Comparison of ENCODE assay signal across 9 mouse cellular contexts in genomic region chr14:16603040-16603590, GRCm38 (mm10).
DNase-seq lines count a peak whose midpoint lies in the region; ATAC-seq lines count a peak whose summit lies in the region.
"Had no signal": no experiment of that assay in that cellular context is flagged by ENCODE, and none has a peak within 500 bp of the region (broad histone marks: within the 10 kb centered on the region; RNA-seq: fewer than 3 reads in every experiment).

No protein-coding gene starts in this region.

- no peak for ATAC-seq in monocyte, adult 5-6 weeks (replicated peaks; ENCODE audit: insufficient number of reproducible peaks, low FRiP score, low TSS enrichment, poor library complexity, severe bottlenecking)

- H3K4me3 ChIP-seq in limb, embryonic 10.5 days: no peak overlapping the region
- H3K4me3 ChIP-seq: heart, embryonic 15.5 days; megakaryocyte, embryonic 14.5 days had no signal

- no peaks in the 10 kb centered on the region for H3K27me3 ChIP-seq in limb, embryonic 10.5 days (ENCODE audit: low read depth, poor library complexity, severe bottlenecking)
- H3K27me3 ChIP-seq: heart, embryonic 15.5 days; megakaryocyte, embryonic 14.5 days had no signal

- H3K27ac ChIP-seq in limb, embryonic 10.5 days: 0 out of 2 replicates have a peak overlapping the region, but pooled peaks have one; percentile 3
- H3K27ac ChIP-seq: heart, embryonic 15.5 days had no signal

- WGBS in limb, embryonic 10.5 days: 5% methylated on average over 5 of the region's 5 CpGs

- H3K36me3 ChIP-seq in limb, embryonic 10.5 days: no peaks in the 10 kb centered on the region
- H3K36me3 ChIP-seq: heart, embryonic 15.5 days had no signal

- peak; percentile 36 for DNase-seq in Muller cell, postnatal 12 days (ENCODE audit: inconsistent ontology term)
- DNase-seq in adrenal gland, adult 2 months: peak; percentile 61
- peak; percentile 32 for DNase-seq in fibroblast of lung, adult 2 months (ENCODE audit: low read depth)
- DNase-seq in limb, embryonic 10.5 days (ENCODE audit: low spot score): peak; percentile 51
- no peak for DNase-seq in thymus, postnatal 36 days
- no peak for DNase-seq in cerebellum, postnatal 4 days (ENCODE audit: low spot score in 2 of 2)

- no peaks in the 10 kb centered on the region for H3K9me3 ChIP-seq in limb, embryonic 10.5 days (replicated peaks)
- H3K9me3 ChIP-seq: heart, embryonic 15.5 days; megakaryocyte, embryonic 14.5 days had no signal

- H3K4me1 ChIP-seq in limb, embryonic 10.5 days: peaks cover 40% of the 10 kb centered on the region

Comparison
In these comparisons a context has a peak if more than half of its experiments do, and no peak if none do; other contexts are left out.
1. DNase-seq: peak in Muller cell, postnatal 12 days (single experiment), adrenal gland, adult 2 months (single experiment), fibroblast of lung, adult 2 months (single experiment) and limb, embryonic 10.5 days (single experiment); none in thymus, postnatal 36 days (0 of 2) and cerebellum, postnatal 4 days (0 of 2).